Mouse (Mus musculus): ENCODE results near the gene Foxp1. TPM values are rescaled to one million over a fixed set of nuclear protein-coding genes. Genes with fewer than 3 reads are reported as not detected.
A peak's percentile ranks its signal among the peaks of the same experiment; 100 is the strongest.

Foxp1 gene
- polyA plus RNA-seq, 1 experiment, result 162 TPM

DNA sequence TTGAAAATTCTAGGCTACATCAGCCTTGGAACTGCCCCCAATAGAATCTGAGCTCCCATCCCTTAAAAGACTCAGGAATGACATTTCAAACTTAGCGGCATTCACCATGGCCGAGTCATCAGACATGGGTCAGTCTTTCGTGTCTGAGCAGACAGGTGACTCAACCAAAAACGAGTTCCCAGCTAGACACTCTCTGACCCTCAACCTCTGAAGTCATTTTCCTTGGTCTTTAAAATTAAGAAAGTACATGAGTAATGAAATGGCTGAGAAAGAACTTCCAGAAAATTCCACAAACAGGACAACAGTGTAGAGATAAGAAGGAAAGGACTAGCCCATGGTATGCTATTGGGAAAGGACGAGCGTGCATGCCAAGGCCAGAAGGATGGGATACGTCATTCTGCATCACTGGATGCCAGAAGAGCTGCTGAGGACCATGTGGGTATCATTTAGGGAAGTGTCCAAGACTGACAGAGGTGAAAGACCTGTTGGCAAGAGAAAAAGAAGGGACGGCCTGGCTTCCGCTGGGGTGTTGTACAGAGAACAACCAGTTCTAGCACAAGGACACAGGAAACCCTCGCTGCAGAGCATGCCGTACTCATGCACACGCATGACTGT is 75.6 kb downstream of the Foxp1 start:
- Histone ChIP-seq H3K27me3 (ENCODE audit: control insufficient read depth, insufficient read depth, low read length) (no peaks in the 10 kb centered on the region), H3K4me3 (ENCODE audit: extremely low read depth, insufficient read depth, insufficient read length) (no peak overlapping the region), H3K36me3 (ENCODE audit: control insufficient read depth, insufficient read depth, low read length) (no peaks in the 10 kb centered on the region), H3K27ac (ENCODE audit: insufficient read depth, low read length) (no peak overlapping the region), H3K4me1 (ENCODE audit: control insufficient read depth, insufficient read depth, insufficient read length) (no peaks in the 10 kb centered on the region)
- no peak for DNase-seq (ENCODE audit: low read depth in 1 of 2, low spot score in 2 of 2)
- no peak for TF ChIP-seq POLR2A (IDR thresholded peaks at IDR 0.05; ENCODE audit: low read depth, low read length)
- no peak for TF ChIP-seq CTCF (IDR thresholded peaks at IDR 0.05; ENCODE audit: extremely low read depth, insufficient read depth, insufficient read length, insufficient replicate concordance)
- 83% methylated on average over 12 of the region's 12 CpGs for WGBS

DNA sequence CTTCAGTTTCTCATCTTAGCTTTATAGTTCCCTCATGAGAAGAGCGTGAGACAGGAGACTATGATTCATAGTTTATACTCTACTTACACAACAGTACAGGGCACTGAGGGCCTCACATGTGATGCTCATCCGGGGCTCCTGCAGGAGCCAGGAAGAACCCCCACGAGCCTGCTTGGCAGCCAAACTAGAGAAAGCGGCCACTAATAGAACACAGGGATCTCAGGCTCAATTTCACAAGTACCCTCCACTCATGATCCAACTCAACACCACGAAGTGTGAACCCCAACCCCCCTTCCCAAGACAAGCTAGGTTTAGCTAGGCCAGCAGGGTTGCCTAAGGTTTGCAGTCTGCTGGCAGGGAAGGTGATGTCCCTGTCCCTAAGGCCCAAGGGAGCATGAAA is 79.1 kb downstream of the Foxp1 start:
- no peak overlapping the region; the same call in 1 of the 2 replicates for H3K27ac ChIP-seq (ENCODE audit: insufficient read depth, low read length)
- H3K4me3 ChIP-seq (ENCODE audit: extremely low read depth, insufficient read depth, insufficient read length), result no peak overlapping the region
- TF ChIP-seq POLR2A (IDR thresholded peaks at IDR 0.05; ENCODE audit: low read depth, low read length) (no peak), CTCF (IDR thresholded peaks at IDR 0.05; ENCODE audit: extremely low read depth, insufficient read depth, insufficient read length, insufficient replicate concordance) (no peak)
- no peak for DNase-seq (ENCODE audit: low read depth in 1 of 2, low spot score in 2 of 2)
- no peaks in the 10 kb centered on the region for H3K27me3 ChIP-seq (ENCODE audit: control insufficient read depth, insufficient read depth, low read length)
- H3K4me1 ChIP-seq (ENCODE audit: control insufficient read depth, insufficient read depth, insufficient read length), result peaks cover 12% of the 10 kb centered on the region
- no peaks in the 10 kb centered on the region for H3K36me3 ChIP-seq (ENCODE audit: control insufficient read depth, insufficient read depth, low read length)
- 90% methylated on average over 5 of the region's 5 CpGs for WGBS

DNA sequence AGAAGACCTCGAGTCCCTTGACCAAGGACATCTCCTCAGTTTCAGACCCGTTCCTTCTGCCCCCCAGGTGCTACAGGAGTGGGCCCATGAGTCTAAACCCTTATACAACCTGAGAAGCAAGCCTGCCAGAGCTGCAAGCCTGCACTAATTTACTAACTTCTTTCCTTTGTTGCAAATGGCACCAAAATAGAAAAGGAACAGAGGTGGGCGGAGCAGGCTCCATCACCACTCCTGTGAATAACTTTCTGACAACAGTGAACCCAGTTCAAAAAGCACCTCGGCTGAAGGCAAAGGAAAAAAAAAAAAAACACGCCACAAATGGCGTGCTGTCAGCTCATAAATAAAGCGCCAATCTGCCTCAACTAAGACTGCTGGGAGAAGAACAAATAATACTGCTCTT is 81.4 kb downstream of the Foxp1 start:
- H3K27ac ChIP-seq (ENCODE audit: insufficient read depth, low read length), result peak overlapping the region; percentile 54
- no peaks in the 10 kb centered on the region for H3K27me3 ChIP-seq (ENCODE audit: control insufficient read depth, insufficient read depth, low read length)
- WGBS, result 63% methylated on average over 7 of the region's 7 CpGs
- TF ChIP-seq POLR2A (IDR thresholded peaks at IDR 0.05; ENCODE audit: low read depth, low read length) (no peak), CTCF (IDR thresholded peaks at IDR 0.05; ENCODE audit: extremely low read depth, insufficient read depth, insufficient read length, insufficient replicate concordance) (no peak)
- H3K4me1 ChIP-seq (ENCODE audit: control insufficient read depth, insufficient read depth, insufficient read length), result peaks cover 18% of the 10 kb centered on the region
- no peaks in the 10 kb centered on the region for H3K36me3 ChIP-seq (ENCODE audit: control insufficient read depth, insufficient read depth, low read length)
- DNase-seq (ENCODE audit: low read depth in 1 of 2, low spot score in 2 of 2), result no peak
- H3K4me3 ChIP-seq (ENCODE audit: extremely low read depth, insufficient read depth, insufficient read length), result no peak overlapping the region

DNA sequence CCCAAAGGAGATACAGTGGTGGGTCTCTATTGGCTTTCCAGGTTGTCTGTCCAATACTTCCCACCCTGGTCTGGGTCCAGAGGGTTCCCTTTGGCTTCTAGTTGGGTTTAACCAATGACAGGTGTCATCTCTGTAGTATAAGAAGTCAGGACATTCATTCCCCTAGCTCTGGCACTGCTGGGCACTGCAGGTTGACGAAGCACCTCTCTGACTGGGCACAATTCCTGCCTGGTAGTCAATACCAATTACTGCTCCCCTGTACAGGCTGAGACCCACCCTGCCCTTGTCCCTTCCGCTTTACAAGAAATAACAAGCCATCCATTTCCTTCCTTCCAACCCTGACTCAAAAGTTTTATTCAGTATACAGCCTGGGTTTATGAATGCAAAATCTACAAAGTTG is 81.9 kb downstream of the Foxp1 start:
- H3K4me1 ChIP-seq (ENCODE audit: control insufficient read depth, insufficient read depth, insufficient read length), result peaks cover 18% of the 10 kb centered on the region
- TF ChIP-seq POLR2A (IDR thresholded peaks at IDR 0.05; ENCODE audit: low read depth, low read length), result no peak
- no peak for TF ChIP-seq CTCF (IDR thresholded peaks at IDR 0.05; ENCODE audit: extremely low read depth, insufficient read depth, insufficient read length, insufficient replicate concordance)
- WGBS, result 68% methylated on average over 2 of the region's 2 CpGs
- no peak for DNase-seq (ENCODE audit: low read depth in 1 of 2, low spot score in 2 of 2)
- H3K4me3 ChIP-seq (ENCODE audit: extremely low read depth, insufficient read depth, insufficient read length), result no peak overlapping the region
- H3K27me3 ChIP-seq (ENCODE audit: control insufficient read depth, insufficient read depth, low read length), result no peaks in the 10 kb centered on the region
- H3K27ac ChIP-seq (ENCODE audit: insufficient read depth, low read length), result peak overlapping the region; percentile 65
- no peaks in the 10 kb centered on the region for H3K36me3 ChIP-seq (ENCODE audit: control insufficient read depth, insufficient read depth, low read length)

DNA sequence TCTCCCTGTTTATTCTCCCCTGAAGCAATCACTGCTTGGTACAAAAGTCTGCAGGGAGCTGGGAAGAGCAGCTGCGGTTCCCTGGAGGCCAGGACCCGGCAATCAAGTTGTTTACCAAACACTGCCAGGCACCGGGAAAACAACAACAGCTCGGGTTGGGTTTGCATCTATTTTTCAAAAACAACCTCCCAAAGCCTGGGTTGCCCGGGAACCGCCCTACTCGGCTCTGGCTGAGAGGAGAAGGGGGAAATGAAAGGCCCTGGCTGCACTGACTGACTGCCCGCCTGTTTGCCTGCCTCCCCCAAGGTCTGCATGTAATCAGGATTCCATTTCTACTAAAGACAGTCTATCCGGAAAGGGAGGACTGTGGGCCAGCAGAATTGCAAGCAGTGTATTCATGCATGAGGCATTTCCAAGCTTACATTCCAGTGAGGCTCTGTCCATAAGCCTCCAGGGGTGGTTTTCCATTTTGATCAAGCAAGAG is 82.6 kb downstream of the Foxp1 start:
- 55% methylated on average over 9 of the region's 9 CpGs for whole genome bisulfite sequencing
- peak overlapping the region; percentile 33 for H3K27ac ChIP-seq (ENCODE audit: insufficient read depth, low read length)
- H3K4me3 ChIP-seq (ENCODE audit: extremely low read depth, insufficient read depth, insufficient read length), result no peak overlapping the region
- no peaks in the 10 kb centered on the region for H3K36me3 ChIP-seq (ENCODE audit: control insufficient read depth, insufficient read depth, low read length)
- TF ChIP-seq POLR2A (IDR thresholded peaks at IDR 0.05; ENCODE audit: low read depth, low read length) (no peak), CTCF (IDR thresholded peaks at IDR 0.05; ENCODE audit: extremely low read depth, insufficient read depth, insufficient read length, insufficient replicate concordance) (no peak)
- no peak for DNase-seq (ENCODE audit: low read depth in 1 of 2, low spot score in 2 of 2)
- H3K27me3 ChIP-seq (ENCODE audit: control insufficient read depth, insufficient read depth, low read length), result no peaks in the 10 kb centered on the region
- peaks cover 18% of the 10 kb centered on the region for H3K4me1 ChIP-seq (ENCODE audit: control insufficient read depth, insufficient read depth, insufficient read length)

DNA sequence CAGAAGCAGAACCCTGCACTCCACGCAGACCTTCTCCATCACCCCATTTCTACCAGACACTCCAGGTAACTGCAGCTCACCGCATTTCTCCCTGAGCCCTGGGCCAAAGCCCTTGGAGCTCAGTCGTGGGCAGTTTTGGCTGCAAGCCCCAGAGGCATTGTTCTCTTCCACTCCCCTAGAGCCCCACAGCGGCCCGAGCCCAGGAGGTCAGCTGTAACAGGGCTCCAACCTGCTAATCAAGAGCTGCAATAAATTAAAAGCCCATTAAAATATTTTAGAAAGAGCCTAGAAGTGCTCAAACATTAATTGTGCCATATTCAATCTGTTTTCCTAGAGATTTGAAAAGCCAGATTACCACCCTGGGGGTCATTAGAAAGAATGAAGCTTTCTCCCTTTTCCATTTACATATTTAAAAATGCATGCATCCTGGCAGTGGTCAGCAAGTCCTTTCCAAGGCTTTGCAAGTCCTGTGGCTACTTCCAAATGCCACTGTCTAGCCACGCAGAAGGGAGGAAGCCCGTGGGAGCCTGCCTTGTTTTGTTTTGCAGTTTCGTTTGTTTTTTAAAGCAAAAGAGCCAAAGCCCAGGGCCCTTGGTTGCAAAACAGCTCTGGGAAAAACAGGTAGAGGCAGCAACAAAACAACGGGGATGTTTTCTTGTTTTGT is 83.2 kb downstream of the Foxp1 start:
- 76% methylated on average over 9 of the region's 9 CpGs for WGBS
- peaks cover 21% of the 10 kb centered on the region for H3K4me1 ChIP-seq (ENCODE audit: control insufficient read depth, insufficient read depth, insufficient read length)
- no peak for TF ChIP-seq CTCF (IDR thresholded peaks at IDR 0.05; ENCODE audit: extremely low read depth, insufficient read depth, insufficient read length, insufficient replicate concordance)
- no peak for TF ChIP-seq POLR2A (IDR thresholded peaks at IDR 0.05; ENCODE audit: low read depth, low read length)
- no peaks in the 10 kb centered on the region for H3K36me3 ChIP-seq (ENCODE audit: control insufficient read depth, insufficient read depth, low read length)
- H3K27ac ChIP-seq (ENCODE audit: insufficient read depth, low read length), result peak overlapping the region; percentile 33; the same call in 1 of the 2 replicates
- no peak overlapping the region for H3K4me3 ChIP-seq (ENCODE audit: extremely low read depth, insufficient read depth, insufficient read length)
- H3K27me3 ChIP-seq (ENCODE audit: control insufficient read depth, insufficient read depth, low read length), result no peaks in the 10 kb centered on the region
- no peak for DNase-seq (ENCODE audit: low read depth in 1 of 2, low spot score in 2 of 2)

DNA sequence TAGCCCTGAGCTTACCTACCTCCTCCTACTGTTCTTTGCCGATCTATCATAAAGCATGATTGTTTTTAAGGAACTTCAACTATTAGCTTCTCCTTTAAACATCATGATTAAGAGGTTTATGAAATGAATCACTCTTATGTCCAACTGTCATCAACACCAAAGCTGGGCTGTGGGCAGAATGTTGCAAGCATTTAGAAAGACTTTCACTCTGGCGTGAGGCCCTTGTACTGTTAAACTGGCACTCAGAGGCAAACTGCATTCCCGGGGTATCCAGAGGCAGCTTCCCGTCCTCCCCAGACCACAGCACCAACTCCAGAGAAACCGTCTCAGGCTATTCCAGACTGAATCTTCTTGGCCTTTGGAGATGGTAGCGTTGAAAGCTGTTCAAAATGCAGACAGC is 86.2 kb downstream of the Foxp1 start:
- WGBS, result 76% methylated on average over 6 of the region's 6 CpGs
- H3K4me1 ChIP-seq (ENCODE audit: control insufficient read depth, insufficient read depth, insufficient read length), result peaks cover 30% of the 10 kb centered on the region
- TF ChIP-seq CTCF (IDR thresholded peaks at IDR 0.05; ENCODE audit: extremely low read depth, insufficient read depth, insufficient read length, insufficient replicate concordance) (no peak), POLR2A (IDR thresholded peaks at IDR 0.05; ENCODE audit: low read depth, low read length) (no peak)
- DNase-seq (ENCODE audit: low read depth in 1 of 2, low spot score in 2 of 2), result no peak
- H3K27ac ChIP-seq (ENCODE audit: insufficient read depth, low read length), result no peak overlapping the region
- no peaks in the 10 kb centered on the region for H3K27me3 ChIP-seq (ENCODE audit: control insufficient read depth, insufficient read depth, low read length)
- no peak overlapping the region for H3K4me3 ChIP-seq (ENCODE audit: extremely low read depth, insufficient read depth, insufficient read length)
- H3K36me3 ChIP-seq (ENCODE audit: control insufficient read depth, insufficient read depth, low read length), result no peaks in the 10 kb centered on the region
